Mouse (Mus musculus) neural tube, embryonic 10.5 days (tissue): ENCODE results near the gene Urah.

Source experiments
- DNase-seq: peaks from one replicate; pipeline ENCODE4 v3.0.0-alpha.2; 2017; ENCODE audit warnings: low spot score; ENCODE audit errors: extremely low spot score

Gene Urah

DNA sequence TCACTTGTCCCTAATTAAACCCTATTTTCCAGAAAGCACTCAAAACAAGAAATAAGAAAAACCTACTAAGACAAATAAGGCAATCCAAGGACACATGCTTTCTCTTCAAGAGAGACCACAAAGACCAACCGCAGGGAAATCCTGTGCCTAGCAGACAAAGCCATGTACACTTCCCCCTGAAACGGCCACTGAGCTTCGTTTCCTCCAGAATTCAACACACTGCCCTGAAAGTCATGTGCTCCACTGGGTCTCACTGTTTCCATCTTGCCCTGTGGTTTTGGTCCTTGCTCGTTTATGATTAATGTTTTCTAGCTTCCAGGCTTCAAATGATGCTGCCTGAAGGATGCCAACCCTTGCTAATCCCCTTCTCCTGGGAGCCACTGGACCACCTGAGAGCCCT lies 39.4 kb downstream of the Urah start:
- DNase-seq: no peak

DNA sequence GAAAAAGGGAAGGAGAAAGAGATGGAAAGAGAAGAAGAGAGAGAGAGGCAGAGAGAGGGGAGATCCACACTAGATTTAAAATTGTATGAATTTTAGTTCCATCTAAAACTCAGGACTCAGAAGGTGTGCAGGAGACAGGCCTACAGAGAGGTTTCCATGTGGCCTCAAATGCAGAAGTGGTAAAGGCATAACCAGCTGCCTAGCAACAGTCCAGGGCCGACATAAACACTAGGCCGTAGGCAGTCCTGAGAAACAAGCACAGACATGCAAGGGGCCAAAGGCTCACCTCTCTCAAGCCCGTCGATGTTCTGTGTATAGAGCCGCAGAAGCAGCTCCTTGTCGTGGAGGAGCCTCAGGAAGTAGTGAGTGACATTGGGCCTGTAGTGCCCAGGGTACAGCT lies 42.5 kb downstream of the Urah start:
- DNase-seq: no peak

DNA sequence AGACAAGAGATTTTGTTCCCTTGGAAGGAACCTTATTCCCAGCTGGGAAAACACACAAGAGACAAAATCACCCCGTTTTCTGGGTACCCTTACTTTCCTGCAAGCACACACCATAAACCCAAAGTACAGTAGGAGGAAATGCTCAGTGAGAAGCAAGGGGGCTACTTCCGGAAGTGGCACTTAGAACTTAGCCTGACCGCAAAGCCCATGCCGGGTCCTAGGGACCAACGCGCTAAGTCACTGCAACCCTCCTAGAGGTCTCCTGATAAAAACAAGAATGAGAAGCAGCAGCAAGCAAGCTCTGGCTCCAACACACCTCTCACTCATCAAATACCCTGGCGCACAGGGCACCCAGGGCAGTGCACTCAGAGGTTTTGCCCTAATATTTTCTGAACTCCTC lies 44.5 kb downstream of the Urah start:
- no peak for DNase-seq

DNA sequence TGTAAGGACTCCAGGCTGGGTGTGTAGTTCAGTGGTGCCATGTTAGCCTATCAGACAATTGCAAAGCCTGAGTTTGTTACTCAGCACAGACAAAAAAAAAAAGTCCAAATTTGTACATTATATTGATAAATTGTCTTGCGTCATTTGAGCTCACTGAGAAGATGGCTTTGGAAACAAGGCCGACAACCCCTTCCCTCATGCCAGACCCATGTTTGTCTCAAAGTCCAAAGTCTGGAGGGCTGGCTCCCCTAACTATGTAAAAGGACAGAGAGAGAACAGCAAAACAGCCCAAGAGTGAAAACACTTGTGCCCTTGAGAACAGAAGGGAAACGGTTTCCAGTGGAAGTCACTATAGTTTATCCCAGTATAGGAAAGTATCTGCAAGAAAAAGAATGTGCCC lies 45.6 kb downstream of the Urah start:
- no peak for DNase-seq

DNA sequence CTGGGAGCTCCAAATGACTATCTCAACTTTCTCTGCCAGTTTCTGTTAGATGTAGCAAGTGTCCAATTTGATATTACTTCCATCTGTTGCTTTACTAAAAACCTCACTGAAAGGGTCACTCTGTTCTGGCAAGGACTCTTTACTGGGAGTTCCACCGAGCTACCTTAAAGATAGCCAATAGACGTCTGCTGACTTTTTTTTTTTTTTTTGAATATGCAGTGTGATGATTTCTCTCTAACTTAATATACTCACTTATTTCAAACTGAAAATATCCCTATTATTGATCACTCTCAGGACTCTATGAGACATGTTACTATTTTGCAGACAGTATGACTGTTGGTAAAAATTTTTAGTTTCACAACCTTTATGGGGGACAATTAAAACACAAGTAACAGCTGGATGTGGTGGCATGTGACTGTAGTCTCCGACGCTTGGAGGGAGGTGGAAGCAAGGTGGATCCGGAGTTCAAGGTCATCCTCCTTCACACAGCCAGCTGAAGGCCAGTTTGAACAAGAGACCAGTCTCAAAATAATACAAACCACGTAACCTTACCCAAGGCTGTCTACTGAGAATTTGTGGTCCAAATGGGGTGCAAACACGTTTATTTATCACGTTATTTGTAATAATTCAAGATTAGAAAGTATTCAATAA lies 46.2 kb downstream of the Urah start:
- DNase-seq: no peak

DNA sequence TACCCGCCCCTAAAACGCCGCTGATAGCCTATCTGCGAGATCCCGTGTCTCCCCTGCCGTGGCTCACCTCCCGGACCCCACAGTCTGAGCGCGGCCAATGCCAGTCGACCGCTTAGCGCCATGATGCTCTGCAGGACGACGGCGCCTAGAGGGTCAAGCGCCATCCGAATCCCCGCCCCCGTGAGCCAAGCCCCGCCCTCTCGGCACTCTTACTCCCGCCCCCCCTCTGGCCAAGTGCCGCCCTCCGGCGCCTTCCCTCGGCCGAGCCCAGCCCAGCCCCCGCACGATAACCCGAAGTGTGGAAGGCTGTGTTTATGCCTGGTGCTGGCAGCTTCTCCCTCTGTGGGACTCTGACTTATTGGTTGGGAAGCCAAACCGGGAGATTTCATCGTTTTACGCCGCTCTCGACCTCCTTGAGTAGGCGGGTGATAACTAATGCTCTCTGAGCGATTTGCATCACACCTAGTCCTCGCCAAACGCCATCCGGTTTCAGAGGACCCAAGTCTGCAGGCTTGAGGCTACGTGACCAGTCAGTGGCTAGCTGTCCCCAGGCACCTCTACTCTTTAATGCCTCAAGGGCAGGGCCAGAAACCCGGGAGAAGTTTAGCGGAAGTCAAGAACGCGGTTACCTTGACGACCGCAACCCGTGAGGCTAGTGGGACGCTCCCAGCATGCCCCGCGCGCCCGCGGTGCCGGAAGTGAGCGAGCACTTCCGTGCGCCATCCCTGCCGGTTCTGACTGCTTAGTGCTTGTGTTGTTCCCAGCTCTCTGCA lies 47.1 kb downstream of the Urah start, which contains the start of the genes Psmd13 and Sirt3:
TSS of gene Psmd13 (plus strand) at position 273 of the 773 bp plus-strand sequence.
TSS of gene Sirt3 (minus strand) at position 614 of the 773 bp plus-strand sequence.
- DNase-seq: peak; percentile 94

DNA sequence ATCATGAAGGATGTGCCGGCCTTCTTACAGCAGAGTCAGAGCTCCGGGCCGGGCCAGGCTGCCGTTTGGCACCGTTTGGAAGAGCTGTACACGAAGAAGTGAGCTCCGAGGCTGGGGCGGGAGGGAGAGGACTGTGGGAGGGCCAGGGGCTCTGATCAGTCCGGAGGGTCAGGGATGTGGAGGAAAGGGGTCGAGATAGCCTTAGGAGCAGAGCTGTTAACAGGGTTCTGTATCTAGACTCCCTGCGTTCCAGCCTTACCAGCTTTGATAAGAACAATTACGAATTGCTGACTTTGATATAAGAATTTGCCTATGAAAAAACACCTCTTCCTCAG lies 47.6 kb downstream of the Urah start:
- no peak for DNase-seq
